Mouse (Mus musculus) cerebellum, adult 9-11 months (tissue): Measurements from ENCODE around the gene Cep85l.

Experiments
- DNase-seq: peaks from one replicate; pipeline ENCODE4 v3.0.0; 2022

Cep85l gene

DNA sequence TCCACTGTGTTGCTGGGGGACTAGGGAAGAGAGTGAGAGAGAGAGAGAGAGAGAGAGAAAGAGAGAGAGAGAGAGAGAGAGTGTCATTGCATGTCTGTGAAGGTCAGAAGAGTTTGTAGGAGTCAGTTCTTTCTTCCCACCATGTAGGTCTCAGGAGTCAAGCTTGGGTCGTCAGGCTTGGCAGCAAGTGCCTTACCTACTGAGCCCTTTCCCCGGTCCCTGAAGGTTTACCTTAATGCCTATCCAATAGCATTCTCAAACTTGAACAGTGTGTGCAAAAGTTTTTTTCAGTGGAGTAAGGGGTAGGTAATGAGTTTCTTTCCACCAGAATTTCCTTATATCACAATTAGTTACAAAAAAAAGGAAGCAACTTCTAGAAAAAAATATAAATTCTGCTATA is 40.7 kb downstream of the Cep85l start:
- DNase-seq = no peak

DNA sequence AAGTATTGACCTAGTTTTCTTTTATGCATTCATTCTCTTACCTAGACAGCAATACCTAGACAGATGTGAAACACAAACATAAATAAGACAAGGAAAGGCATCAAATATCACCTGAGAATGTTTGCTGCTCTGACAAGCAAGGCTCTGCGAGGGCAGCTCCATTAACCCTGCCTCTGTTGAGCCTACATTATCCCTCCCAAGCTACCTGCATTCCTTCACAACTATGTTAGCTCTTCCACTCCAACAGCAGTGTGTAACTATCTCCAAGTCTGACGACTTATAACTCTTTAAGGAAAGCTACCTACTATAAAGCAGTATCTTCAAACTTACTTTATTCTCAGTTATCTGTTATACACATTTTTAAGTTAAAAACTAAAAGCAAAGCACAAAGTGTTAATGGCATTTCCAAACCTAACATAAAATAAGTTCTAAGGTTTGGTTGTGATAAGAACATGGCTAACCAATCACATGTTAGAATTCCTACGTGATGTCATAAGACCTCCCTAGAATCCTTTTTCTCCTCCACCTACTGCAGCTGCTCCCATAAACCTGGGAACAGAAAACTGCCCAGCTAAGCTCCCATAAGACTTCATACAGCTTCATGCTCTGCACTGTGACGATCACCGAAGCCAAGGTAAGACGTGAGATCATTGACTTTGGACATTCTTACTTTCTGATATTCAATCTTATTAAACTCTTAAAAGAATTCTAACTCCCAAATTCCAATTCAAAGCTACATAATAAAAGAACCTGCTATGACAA is 42.4 kb downstream of the Cep85l start, which contains the start of gene Pln:
Pln (plus strand) TSS at position 506 of the 762 bp plus-strand sequence.
- no peak for DNase-seq

DNA sequence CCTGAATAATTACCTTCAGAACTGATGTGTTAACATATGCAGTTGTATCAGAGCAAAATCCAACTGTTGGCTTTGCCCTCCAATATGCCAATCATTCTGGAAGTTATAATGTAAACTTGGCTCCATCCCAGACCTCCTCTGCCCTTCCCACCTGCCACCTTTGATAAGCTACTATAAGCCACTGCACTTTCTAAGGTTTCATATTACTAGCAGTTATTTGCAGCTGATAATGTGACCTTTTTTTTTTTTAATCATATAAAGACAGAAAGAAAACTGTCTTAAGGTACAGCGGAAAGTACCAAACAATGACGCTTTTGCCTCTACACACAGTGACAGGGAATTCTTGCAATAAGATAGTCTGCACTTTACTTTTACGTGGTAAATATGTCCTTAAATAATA is 43.8 kb downstream of the Cep85l start:
- DNase-seq = no peak

DNA sequence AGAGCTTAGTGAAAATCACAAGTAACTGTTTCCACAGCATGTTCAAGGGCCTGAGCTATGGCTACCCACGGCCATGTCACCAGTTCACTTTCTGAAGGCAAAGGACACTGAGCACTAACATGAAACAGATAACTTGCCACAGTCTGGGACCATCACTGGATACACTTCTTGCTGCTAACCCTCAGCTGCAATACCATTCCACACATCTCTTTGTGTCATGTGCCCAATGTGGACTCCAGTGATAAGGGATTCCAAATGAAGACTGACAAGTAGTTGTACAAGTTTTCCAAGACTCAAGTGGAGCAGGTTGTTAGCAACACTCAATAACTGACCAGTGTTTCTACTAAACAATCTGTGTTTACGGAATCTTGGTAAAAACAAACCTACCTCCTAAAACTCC is 44.5 kb downstream of the Cep85l start:
- no peak for DNase-seq

DNA sequence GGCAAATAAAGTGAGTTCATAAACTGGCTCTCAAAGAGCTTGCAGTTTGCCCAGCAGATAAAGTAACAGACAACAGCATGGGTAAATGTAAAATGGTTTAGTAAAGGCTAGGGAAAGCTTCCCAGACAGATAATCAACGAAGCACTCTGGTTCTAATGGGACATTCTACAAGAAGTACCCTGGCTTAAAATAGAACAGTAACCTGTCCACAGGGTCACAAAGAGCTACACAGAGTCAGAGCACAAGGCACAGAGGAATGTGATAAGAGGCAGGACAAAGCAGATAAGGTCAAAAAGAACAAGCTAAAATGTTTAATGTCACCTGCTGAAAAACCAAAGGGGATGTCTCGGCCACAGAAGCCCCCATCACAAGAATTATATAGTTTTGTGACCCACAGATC is 47.0 kb downstream of the Cep85l start:
- no peak for DNase-seq

DNA sequence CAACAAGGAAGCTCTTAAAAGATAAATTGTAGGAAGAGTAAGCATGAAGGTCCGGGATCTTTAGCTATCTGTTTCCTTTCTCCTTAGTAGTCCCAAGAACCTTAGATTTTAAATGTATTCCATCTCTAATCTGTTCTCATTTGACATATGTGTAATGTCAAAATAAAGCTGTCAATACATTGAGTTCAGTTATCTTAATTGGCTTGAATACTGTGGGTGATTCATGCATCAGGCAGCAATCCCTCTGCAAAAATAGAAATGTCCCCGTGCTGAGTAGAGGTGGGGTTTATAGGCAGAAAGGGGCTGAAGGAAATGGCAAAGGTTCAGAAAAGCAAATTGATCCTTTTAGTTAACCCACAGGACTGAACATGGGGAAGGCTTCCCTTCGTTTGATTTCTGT is 50.5 kb downstream of the Cep85l start:
- DNase-seq = no peak

DNA sequence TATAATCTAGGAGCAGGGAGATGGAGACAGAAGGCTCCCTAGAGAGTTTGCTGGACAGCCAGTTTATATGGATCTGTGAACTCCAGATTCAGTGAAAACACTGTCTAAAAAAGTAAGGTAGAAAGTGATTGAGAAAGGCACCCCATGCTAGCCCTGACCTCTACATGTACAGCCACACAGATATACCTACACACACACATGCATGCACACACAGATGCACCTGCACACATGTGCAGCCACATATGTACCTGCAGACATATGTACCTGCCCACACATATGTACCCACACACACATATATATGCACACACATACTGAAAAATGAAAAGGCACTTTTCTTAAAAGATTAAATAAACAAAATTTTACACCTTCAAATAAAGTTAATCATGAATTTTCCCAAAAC is 53.4 kb downstream of the Cep85l start:
- DNase-seq = no peak

DNA sequence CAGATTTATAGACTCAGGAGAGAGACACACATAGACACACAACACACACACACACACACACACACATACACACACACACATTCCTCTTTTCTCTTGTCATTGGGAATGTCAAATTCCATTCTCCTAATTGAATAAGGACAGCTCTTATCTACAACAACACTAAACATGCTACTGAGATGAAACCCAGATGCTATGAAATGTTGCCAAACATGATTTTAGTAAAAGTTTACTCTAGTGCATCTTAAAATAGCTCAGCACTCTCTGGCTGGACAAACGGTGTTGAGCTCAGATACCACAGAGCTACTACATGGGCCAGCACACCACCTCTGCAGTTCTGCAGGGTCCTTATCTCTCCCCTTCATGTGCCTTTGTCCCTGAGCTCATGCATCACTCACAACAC is 55.1 kb downstream of the Cep85l start:
- no peak for DNase-seq

DNA sequence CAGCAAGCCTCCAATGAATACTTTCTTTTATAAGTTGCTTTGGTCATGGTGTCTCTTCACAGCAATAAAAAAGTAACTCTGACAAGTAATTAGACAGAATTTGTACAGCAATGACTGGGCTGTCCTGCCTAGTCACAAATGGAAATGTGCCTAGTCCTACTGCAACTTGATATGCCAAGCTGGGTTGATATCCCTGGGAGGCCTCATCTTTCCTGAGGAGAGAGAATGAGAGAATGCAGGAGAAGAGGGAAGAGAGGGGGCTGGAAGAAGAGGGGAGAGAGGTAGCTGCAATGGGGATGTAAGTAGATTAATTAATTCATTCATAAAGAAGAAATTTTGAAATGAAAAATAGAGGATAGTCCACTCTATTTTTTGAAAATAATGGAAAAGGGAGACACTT is 56.4 kb downstream of the Cep85l start:
- DNase-seq = no peak

DNA sequence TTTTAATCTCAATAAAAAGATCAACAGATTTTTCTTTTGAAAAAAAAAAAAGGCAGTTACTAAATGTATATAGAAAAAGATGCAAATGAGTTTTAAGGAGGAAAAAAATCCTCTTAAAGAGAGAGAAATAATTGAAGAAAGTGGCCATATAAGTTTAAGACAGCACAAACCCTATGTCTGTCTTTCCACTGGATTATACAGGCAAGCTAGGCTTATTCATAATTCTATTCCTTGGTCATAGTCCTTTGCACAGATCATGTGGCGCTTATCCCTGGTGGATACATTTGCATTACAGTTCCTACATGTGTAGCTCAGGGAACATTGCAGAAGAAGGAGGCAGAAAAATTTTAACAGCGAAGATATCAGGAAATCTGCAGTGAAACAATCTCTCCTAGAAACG is 73.1 kb downstream of the Cep85l start:
- no peak for DNase-seq

DNA sequence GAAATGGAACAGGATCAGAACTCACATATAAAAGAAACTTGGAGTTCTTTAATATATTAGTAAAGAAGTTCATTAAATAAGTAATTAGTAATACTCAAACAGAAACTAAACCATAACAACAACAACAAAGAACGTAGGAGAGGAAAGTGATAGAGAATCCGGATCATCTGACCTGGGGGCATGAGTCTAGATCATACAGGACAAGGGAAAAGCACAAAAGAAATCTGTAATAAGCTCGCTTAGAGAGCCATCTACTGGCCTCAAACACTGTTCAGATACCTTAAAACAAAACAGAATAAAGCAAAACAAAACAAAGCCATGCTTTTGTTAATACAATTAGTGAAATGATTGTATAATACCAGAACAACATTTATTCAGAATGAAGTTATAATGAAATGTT is 73.9 kb downstream of the Cep85l start:
- DNase-seq = no peak

DNA sequence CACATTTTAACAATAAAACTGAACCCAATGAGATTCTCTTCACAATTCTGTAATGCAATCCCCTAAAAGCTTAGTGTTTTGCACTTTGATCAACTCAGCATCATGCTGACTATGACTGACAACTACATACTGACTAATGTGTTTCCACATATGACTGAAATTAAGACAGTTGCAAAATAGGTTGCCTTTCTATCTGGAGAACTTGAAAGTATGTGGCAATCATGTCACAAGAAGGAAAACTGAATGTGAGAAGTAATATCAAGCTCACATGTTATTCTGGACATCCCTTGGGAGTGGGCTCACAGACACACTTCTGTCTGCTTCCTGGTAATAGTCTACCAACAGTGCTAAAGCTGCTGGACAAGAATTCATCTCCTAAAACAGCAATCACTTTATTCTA is 94.6 kb downstream of the Cep85l start:
- no peak for DNase-seq

DNA sequence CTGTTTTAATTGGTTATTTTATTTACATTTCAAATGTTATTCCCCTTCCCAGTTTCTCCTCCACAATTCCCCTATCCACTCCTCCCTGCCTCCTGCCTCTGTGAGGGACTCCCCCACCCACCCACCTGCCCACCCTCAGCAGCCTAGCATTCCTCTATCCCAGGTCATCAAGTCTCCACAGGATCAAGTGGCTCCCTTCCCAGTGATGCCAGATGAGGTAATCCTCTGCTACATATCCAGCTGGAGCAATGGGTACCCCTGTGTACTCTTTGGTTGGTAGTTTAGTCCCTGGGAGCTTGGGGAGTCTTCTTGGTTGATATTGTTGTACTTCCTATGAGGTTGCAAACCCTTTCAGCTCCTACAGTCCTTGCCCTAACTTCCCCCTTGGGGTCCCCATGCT is 107.5 kb downstream of the Cep85l start:
- no peak for DNase-seq

DNA sequence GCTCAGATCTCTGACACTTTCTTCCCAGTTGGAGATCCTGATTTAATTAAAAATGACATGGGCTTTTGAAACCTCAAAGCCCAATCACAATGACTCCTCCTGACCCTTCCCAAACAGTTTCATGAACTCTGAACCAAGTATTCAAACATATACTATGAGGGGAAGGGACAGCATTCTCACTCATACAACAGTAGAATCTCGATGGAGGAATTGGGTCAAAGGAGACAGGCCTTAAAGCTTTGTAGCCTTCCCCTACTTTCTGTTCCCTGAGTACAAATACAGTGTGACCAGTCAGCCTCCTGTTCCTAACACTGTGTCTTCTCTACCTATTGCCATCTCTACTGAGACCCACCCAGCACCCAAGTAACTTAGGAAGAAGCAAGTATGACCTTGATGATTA is 117.7 kb downstream of the Cep85l start:
- no peak for DNase-seq

DNA sequence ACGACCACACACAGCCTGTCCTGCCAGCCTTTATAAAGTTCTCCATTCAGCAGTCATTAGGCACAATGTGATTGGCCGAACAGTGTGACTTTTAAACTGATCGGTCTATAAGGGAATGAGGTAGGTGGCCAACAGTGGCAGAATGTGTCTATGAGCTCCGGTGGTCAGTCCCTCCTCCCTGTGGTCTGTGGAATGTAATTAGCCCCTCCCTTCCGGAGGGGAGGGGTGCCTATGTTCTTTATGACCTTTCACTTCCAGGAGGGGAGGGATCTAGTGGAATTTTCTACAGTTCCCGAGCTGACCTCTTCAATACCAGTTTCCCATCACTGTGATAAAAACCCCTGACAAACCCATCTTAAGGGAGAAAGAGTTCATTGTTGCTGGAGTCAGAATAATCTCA is 144.4 kb downstream of the Cep85l start:
- DNase-seq = no peak

DNA sequence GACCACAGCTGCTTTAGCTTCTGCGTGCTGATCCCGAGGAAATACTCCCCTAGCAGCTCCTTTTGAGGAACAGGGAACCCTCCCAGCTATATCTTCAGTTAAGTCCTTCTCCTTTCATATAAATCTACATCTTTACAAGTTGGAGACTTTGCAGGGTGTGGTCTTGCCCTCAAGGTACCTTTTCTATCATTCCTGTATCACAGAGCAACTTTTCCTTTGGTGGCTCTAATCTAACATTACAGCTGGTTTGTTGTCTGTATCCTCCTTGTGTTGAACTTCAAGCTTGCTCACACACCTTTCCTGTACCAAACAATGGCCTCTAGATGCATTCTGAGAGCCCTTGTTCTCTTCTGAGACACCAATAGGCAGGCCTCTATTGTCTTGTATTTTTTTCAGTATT is 145.1 kb downstream of the Cep85l start:
- DNase-seq = no peak

DNA sequence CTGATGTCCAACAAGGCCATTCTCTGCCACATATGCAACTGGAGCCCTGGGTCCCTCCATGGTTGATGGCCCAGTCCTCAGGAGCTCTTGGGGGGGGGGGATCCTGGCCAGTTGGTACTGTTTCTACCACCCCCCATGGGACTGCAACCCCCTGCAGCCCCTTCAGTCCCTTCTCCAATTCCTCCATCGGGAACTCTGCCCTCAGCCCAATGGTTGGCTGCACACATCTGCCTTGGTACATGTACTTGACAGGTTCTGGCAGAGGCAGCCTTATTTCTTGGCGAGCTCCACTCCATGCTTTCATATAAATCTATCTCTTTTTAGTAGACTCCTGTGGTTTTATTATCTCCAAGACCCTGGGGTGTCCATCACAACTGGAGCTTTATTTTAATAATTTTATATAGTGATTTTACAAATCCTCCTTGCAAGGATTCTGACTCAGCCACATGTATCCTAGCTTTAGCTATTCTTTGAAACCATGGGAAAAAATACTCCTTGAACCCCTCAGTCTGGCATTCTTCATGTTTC is 145.6 kb downstream of the Cep85l start:
- DNase-seq = no peak

DNA sequence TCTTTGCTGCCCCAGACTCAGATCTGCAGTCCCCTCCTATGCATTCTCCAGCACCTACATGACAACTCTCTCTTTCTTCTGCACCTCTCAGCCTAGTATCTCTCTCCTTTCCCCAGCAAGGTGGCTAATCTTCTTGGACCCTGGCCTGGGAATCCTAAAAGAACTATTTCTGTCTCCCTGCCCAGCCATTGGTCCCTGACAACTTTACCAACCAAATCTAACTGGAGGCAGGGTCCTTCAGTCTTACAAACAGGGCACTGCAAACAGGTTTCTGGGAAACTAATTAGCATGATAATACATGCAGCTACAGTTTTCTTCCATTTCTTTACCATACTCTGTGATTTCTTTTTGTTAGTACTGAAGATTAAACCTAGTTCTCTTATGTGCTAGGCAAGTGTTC is 148.9 kb downstream of the Cep85l start:
- DNase-seq = no peak

DNA sequence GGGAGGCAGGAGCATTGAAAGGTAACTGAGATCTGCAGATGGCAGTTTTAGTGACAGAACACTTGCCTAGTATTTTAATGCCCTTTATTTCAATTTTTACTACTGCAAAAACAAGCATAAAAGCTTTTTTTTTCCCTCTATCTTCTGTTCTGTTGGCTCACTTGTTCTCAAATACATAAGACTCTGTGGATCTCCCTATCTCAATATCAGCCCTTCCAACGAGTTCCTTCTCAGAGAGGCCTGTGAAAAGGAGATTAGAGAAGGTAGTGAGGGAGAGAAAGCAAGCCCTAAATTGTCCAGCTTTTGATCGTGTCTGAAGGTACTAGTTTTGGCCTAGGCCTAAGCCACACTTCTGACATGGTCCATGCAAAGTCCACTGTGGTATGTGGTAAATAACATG is 150.6 kb downstream of the Cep85l start:
- no peak for DNase-seq
